Mouse (Mus musculus) liver, embryonic 12.5 days (tissue): ENCODE data around the gene Ninl. TPM values are rescaled to one million over a fixed set of nuclear protein-coding genes. Genes with fewer than 3 reads are reported as not detected.

Source experiments
- ATAC-seq: fragments of 200-750 bp; cut with Nextera tagmentation; 2 replicates; pipeline ENCODE4 v1.8.0; 2017; ENCODE audit warnings: moderate number of reproducible peaks, mild to moderate bottlenecking, moderate library complexity
- H3K27ac ChIP-seq: fragments of 300-500 bp; sonication (generic); 2 replicates; pipeline ENCODE4 v1.5.1; 2016; ENCODE audit warnings: mild to moderate bottlenecking
- H3K27me3 ChIP-seq: fragments of 300-500 bp; sonication (generic); replicated peaks from 2 replicates; pipeline ENCODE4 v1.6.1; 2016; ENCODE audit warnings: mild to moderate bottlenecking, moderate library complexity
- H3K36me3 ChIP-seq: fragments of 300-500 bp; sonication (generic); 2 replicates; pipeline ENCODE4 v1.6.1; 2016; ENCODE audit warnings: mild to moderate bottlenecking, moderate library complexity
- H3K4me1 ChIP-seq: fragments of 300-500 bp; sonication (generic); 2 replicates; pipeline ENCODE4 v1.6.1; 2016
- H3K4me2 ChIP-seq: fragments of 300-500 bp; sonication (generic); 2 replicates; pipeline ENCODE4 v1.6.1; 2016; ENCODE audit warnings: mild to moderate bottlenecking, moderate library complexity
- H3K4me3 ChIP-seq: fragments of 300-500 bp; sonication (generic); 2 replicates; pipeline ENCODE4 v1.5.1; 2016; ENCODE audit warnings: mild to moderate bottlenecking, moderate library complexity
- H3K9ac ChIP-seq: fragments of 300-500 bp; sonication (generic); 2 replicates; pipeline ENCODE4 v1.6.1; 2016; ENCODE audit warnings: mild to moderate bottlenecking, moderate library complexity
- H3K9me3 ChIP-seq: fragments of 300-500 bp; sonication (generic); replicated peaks from 2 replicates; pipeline ENCODE4 v1.6.1; 2016; ENCODE audit warnings: mild to moderate bottlenecking, moderate library complexity
- WGBS: fragments of 180-500 bp; shearing (Covaris S2); methylation state at CpG from one replicate; pipeline ENCODE4 v1.1.7; 2016; ENCODE audit not compliant: insufficient replicate concordance; 5-methylcytosine and 5-hydroxymethylcytosine counted together
- polyA plus RNA-seq: library from polyadenylated mRNA; unstranded; fragments of >200 nt; fragmentation: Nextera tagmentation; extraction: Ambion mirVana; gene quantifications from 2 replicates; pipeline ENCODE4 v1.2.1, GENCODE M21; 2016

Gene Ninl
- polyA plus RNA-seq, 1 experiment from 2014 or later = 18.7 TPM

GRCm38 (mm10) chr2:151009515-151010085 lies 29.6 kb downstream of the Ninl start:
- WGBS = 42% methylated on average over 1 of the region's 1 CpGs
- H3K36me3 ChIP-seq = no peaks in the 10 kb centered on the region
- H3K4me3 ChIP-seq = peak overlapping the region; percentile 88
- H3K9me3 ChIP-seq = no peaks in the 10 kb centered on the region
- 0 out of 2 replicates have a peak, but pooled peaks cover 7% of the 10 kb centered on the region for H3K27me3 ChIP-seq
- ATAC-seq = peak; percentile 55
- H3K4me2 ChIP-seq = peak overlapping the region; percentile 93
- H3K4me1 ChIP-seq = peaks cover 68% of the 10 kb centered on the region
- H3K27ac ChIP-seq = peak overlapping the region; percentile 89
- H3K9ac ChIP-seq = peak overlapping the region; percentile 37; the same call in 1 of the 2 replicates

DNA sequence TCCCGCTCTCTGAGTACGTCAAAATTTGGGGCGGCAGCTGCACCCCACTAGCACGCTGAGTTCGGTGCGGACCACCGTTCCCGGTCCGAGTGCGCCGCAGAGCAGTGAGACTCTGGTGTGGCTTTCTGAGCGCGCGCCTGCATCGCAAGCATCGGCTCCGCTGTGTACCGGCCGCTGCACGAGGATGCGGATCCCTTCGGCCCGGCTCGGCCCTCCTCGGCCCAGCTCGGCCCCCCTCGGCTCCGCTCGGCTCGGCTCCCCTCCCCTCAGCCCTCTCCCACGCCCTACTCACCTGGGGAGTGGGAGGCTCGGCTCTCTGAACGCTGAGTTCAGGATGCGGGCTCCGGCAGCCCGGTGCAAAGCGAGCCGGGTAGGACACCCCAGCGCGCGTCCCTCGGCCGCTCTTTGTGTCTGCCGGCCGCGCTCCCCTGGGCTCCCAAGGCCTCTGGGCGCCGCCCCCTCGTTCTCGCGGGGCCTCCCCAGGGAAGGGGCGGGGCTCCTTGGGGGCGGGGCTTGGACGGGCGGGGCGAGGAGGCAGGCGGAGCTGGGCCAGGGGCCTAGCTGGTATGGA lies 30.2 kb downstream of the Ninl start:
- peak overlapping the region; percentile 95 for H3K9ac ChIP-seq
- peak overlapping the region; percentile 89 for H3K27ac ChIP-seq
- ATAC-seq = peak; percentile 86
- 0 out of 2 replicates have a peak, but pooled peaks cover 6% of the 10 kb centered on the region for H3K27me3 ChIP-seq
- H3K4me2 ChIP-seq = peak overlapping the region; percentile 93
- WGBS = under 1% methylated on average over 52 of the region's 57 CpGs
- H3K4me3 ChIP-seq = peak overlapping the region; percentile 88
- no peaks in the 10 kb centered on the region for H3K9me3 ChIP-seq
- H3K36me3 ChIP-seq = no peaks in the 10 kb centered on the region
- peaks cover 73% of the 10 kb centered on the region for H3K4me1 ChIP-seq

DNA sequence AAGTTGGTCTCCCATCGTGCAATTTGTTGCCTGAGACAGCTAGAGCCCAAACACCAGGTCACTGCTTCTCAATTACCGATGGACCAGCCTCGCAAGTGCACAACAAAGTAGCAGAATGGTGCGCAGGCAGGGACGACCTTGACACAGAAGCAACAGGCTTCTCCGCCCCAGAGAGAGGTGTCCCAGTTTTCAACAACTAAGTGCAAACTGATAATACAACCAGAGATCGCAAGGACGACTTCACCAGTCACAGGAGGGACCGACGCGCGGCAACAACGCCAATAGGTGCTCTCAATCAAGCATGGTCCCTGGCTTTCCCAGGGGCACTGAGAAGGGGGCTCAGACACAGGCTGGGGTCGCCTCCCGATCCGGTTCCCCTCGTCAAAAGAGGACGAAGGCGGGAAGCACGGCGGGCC lies 30.7 kb downstream of the Ninl start:
- Histone ChIP-seq H3K36me3 (no peaks in the 10 kb centered on the region), H3K9me3 (no peaks in the 10 kb centered on the region), H3K27me3 (0 out of 2 replicates have a peak, but pooled peaks cover 1% of the 10 kb centered on the region), H3K4me3 (peak overlapping the region; percentile 88), H3K4me1 (peaks cover 78% of the 10 kb centered on the region), H3K4me2 (peak overlapping the region; percentile 93), H3K27ac (peak overlapping the region; percentile 89), H3K9ac (peak overlapping the region; percentile 95)
- WGBS = under 1% methylated on average over 21 of the region's 21 CpGs
- ATAC-seq = peak; percentile 49

- no peaks in the 10 kb centered on the region for H3K9me3 ChIP-seq
- no peaks in the 10 kb centered on the region for H3K27me3 ChIP-seq
- peaks cover 82% of the 10 kb centered on the region for H3K4me1 ChIP-seq
- 38% methylated on average over 6 of the region's 6 CpGs for WGBS
- H3K36me3 ChIP-seq = no peaks in the 10 kb centered on the region
- peak overlapping the region; percentile 95 for H3K9ac ChIP-seq
- peak overlapping the region; percentile 93 for H3K4me2 ChIP-seq
- H3K27ac ChIP-seq = peak overlapping the region; percentile 89
- no peak for ATAC-seq
- H3K4me3 ChIP-seq = peak overlapping the region; percentile 88
Measured at GRCm38 (mm10) chr2:151008006-151008405, 31.2 kb downstream of the Ninl start.

DNA sequence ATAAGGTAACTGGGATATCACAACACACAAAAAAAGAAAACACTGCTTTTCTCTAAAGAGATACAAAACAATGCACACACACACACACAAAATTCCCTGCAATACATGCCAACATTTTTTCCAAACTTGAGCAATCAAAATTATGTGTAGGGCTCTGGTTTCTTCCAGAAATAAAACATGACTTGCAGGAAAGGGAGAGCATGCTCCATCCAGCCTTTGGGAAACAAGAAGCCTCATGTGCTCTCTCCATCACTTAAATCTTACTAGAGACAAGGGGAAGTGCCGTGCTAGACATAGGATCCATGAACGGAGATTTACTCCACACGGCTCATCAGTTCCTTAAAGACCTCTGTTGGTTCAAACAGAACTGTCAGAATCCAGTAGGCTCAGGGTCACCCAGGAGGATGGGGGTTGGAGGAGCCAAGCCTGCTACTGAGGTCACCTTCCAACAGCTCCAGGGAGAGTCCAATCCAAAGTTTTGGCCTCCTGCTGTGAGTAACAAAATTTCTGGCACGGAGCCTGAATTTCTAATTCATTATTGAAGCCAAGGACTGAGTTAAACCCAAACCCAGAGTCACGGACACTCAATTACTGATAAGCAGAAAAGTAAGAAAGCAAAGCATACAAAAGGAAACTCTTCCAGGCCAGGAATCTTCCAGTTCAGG lies 32.8 kb downstream of the Ninl start:
- Histone ChIP-seq H3K4me3 (peak overlapping the region; percentile 3; the same call in 1 of the 2 replicates), H3K27ac (peak overlapping the region; percentile 33; the same call in 1 of the 2 replicates), H3K27me3 (no peaks in the 10 kb centered on the region), H3K4me1 (peaks cover 89% of the 10 kb centered on the region), H3K4me2 (peak overlapping the region; percentile 93), H3K36me3 (no peaks in the 10 kb centered on the region), H3K9ac (peak overlapping the region; percentile 14; the same call in 1 of the 2 replicates), H3K9me3 (no peaks in the 10 kb centered on the region)
- 75% methylated on average over 5 of the region's 5 CpGs for WGBS
- no peak for ATAC-seq

- ATAC-seq = peak; percentile 24; the same call in 1 of the 2 replicates
- peak overlapping the region; percentile 40; the same call in 1 of the 2 replicates for H3K9ac ChIP-seq
- H3K36me3 ChIP-seq = no peaks in the 10 kb centered on the region
- 66% methylated on average over 10 of the region's 10 CpGs for WGBS
- peak overlapping the region; percentile 75 for H3K27ac ChIP-seq
- peaks cover 79% of the 10 kb centered on the region for H3K4me1 ChIP-seq
- H3K4me2 ChIP-seq = peak overlapping the region; percentile 55
- no peaks in the 10 kb centered on the region for H3K9me3 ChIP-seq
- peak overlapping the region; percentile 1; the same call in 1 of the 2 replicates for H3K4me3 ChIP-seq
- H3K27me3 ChIP-seq = no peaks in the 10 kb centered on the region
Measured at GRCm38 (mm10) chr2:151004390-151004789, 34.8 kb downstream of the Ninl start.

GRCm38 (mm10) chr2:151003796-151004195 lies 35.4 kb downstream of the Ninl start:
- Histone ChIP-seq H3K9ac (peak overlapping the region; percentile 40), H3K36me3 (no peaks in the 10 kb centered on the region), H3K27me3 (no peaks in the 10 kb centered on the region), H3K4me3 (no peak overlapping the region), H3K9me3 (no peaks in the 10 kb centered on the region), H3K4me1 (peaks cover 84% of the 10 kb centered on the region), H3K27ac (peak overlapping the region; percentile 75), H3K4me2 (peak overlapping the region; percentile 55)
- no peak for ATAC-seq
- 79% methylated on average over 6 of the region's 6 CpGs for WGBS

- H3K4me3 ChIP-seq = no peak overlapping the region
- peaks cover 86% of the 10 kb centered on the region for H3K4me1 ChIP-seq
- no peak overlapping the region for H3K4me2 ChIP-seq
- 0 out of 2 replicates have a peak overlapping the region, but pooled peaks have one; percentile 5 for H3K9ac ChIP-seq
- no peaks in the 10 kb centered on the region for H3K9me3 ChIP-seq
- WGBS = 62% methylated on average over 5 of the region's 5 CpGs
- ATAC-seq = no peak
- no peaks in the 10 kb centered on the region for H3K27me3 ChIP-seq
- H3K27ac ChIP-seq = peak overlapping the region; percentile 15; the same call in 1 of the 2 replicates
- H3K36me3 ChIP-seq = peaks cover 11% of the 10 kb centered on the region
Measured at GRCm38 (mm10) chr2:151001619-151002175, 37.5 kb downstream of the Ninl start.

DNA sequence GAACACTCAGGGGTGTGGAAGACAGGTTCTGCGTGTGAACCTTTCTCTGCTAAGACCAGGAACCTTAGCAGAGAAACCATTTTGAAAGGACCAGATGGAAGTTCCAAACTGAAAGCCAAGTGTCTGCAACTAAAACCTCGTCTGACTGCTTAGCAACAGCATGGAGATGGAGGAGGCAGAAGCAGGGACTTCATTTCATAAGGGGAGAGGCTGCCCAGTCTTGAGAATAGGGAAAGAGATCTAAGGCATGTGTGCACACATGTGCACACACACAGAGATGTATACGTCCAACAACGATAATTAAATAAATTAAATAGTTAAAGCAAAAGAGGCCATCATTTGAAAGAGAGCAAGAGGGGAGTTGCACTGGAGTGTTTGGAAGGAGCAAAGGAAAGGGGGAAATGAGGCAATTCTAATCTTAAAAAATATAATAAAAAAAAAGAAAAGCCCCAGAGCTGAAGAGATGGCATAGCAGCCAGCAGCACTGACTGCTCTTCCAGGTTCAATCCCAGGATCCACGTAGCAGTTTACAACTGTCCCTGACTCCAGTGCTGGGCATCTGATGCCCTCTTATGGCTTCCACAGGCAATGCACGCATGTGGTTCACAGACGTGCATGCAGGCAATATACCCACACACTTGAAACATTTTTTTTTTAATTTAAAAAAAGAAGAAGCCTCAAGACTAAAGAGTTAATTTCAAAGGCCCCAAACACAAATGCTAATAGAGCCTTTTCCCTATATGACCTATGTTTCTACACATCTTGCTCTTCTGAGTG lies 38.6 kb downstream of the Ninl start:
- H3K27me3 ChIP-seq = no peaks in the 10 kb centered on the region
- peaks cover 11% of the 10 kb centered on the region for H3K36me3 ChIP-seq
- H3K9ac ChIP-seq = no peak overlapping the region
- peak; percentile 60; the same call in 1 of the 2 replicates for ATAC-seq
- no peaks in the 10 kb centered on the region for H3K9me3 ChIP-seq
- 58% methylated on average over 7 of the region's 7 CpGs for WGBS
- no peak overlapping the region for H3K4me2 ChIP-seq
- H3K27ac ChIP-seq = peak overlapping the region; percentile 36; the same call in 1 of the 2 replicates
- peaks cover 83% of the 10 kb centered on the region for H3K4me1 ChIP-seq
- H3K4me3 ChIP-seq = no peak overlapping the region

GRCm38 (mm10) chr2:150999021-150999420 lies 40.2 kb downstream of the Ninl start:
- H3K4me2 ChIP-seq = no peak overlapping the region
- H3K27me3 ChIP-seq = no peaks in the 10 kb centered on the region
- ATAC-seq = no peak
- H3K36me3 ChIP-seq = peaks cover 11% of the 10 kb centered on the region
- H3K27ac ChIP-seq = no peak overlapping the region
- H3K9me3 ChIP-seq = no peaks in the 10 kb centered on the region
- 81% methylated on average over 3 of the region's 3 CpGs for WGBS
- no peak overlapping the region for H3K9ac ChIP-seq
- H3K4me1 ChIP-seq = peaks cover 80% of the 10 kb centered on the region
- no peak overlapping the region for H3K4me3 ChIP-seq

DNA sequence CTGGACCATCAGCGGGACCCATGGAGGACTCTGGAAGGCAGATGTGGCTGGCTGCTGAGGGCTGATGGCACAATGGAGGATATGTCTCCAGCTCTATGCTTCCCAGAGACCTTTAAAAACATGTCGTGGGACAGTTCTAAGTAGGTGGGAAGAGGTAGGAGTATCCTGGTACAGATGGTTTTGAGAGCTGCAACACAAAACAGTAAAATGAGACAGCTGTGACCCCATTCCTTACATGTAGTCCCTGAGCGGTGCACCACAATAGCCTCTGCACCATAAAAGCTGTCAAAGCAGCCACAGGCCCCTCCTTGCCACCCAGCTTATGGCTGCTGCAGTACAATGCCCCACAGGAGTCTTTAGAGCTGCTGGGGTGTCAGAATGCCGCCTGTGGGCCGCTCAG lies 41.6 kb downstream of the Ninl start:
- peaks cover 11% of the 10 kb centered on the region for H3K36me3 ChIP-seq
- H3K9me3 ChIP-seq = no peaks in the 10 kb centered on the region
- ATAC-seq = no peak
- H3K27me3 ChIP-seq = no peaks in the 10 kb centered on the region
- no peak overlapping the region for H3K4me3 ChIP-seq
- no peak overlapping the region for H3K9ac ChIP-seq
- H3K27ac ChIP-seq = no peak overlapping the region
- 88% methylated on average over 5 of the region's 5 CpGs for WGBS
- peaks cover 69% of the 10 kb centered on the region for H3K4me1 ChIP-seq
- no peak overlapping the region for H3K4me2 ChIP-seq
